Mouse (Mus musculus) cerebellum, adult 2 months (tissue): ENCODE measurements around the gene Slc2a9. TPM values are rescaled to one million over a fixed set of nuclear protein-coding genes. Genes with fewer than 3 reads are reported as not detected.

Experiments used
- DNase-seq, 2 experiments: peaks; one replicate each; pipeline ENCODE4 v3.0.0; 2021
- H3K27ac ChIP-seq: fragments of 200-500 bp; 2 replicates; pipeline ENCODE4 v1.5.1; 2012; ENCODE audit warnings: low read length, control low read depth, inconsistent platforms; ENCODE audit not compliant: insufficient read depth
- H3K27me3 ChIP-seq: fragments of 200-500 bp; 2 replicates; pipeline ENCODE4 v1.6.1; 2012; ENCODE audit warnings: inconsistent platforms, mild to moderate bottlenecking, low read length, moderate library complexity; ENCODE audit not compliant: control insufficient read depth, insufficient read depth
- H3K4me1 ChIP-seq: fragments of 200-500 bp; 2 replicates; pipeline ENCODE4 v1.6.1; 2011; ENCODE audit warnings: low read length; ENCODE audit not compliant: control insufficient read depth, insufficient read depth
- H3K4me3 ChIP-seq: fragments of 200-500 bp; replicated peaks from 2 replicates; pipeline ENCODE3; 2011; ENCODE audit warnings: mild to moderate bottlenecking, low read depth, low read length, control low read depth; ENCODE audit not compliant: insufficient read depth
- CTCF ChIP-seq: fragments of 200-500 bp; IDR thresholded peaks from 2 replicates; pipeline ENCODE4 v1.5.1; 2011; ENCODE audit warnings: low read depth, mild to moderate bottlenecking, control low read depth, low read length, moderate library complexity, borderline replicate concordance; ENCODE audit not compliant: insufficient read depth
- POLR2A ChIP-seq: fragments of 200-500 bp; IDR thresholded peaks from 2 replicates; pipeline ENCODE4 v1.6.1; 2011; ENCODE audit warnings: low read length, control low read depth, borderline replicate concordance; ENCODE audit not compliant: insufficient read depth
- WGBS: fragments of 180-500 bp; shearing (Covaris S2); methylation state at CpG from one replicate; pipeline ENCODE4 v1.1.7; 2018; 5-methylcytosine and 5-hydroxymethylcytosine counted together
- polyA plus RNA-seq: library from polyadenylated mRNA; depleted of rRNA; stranded (reverse); fragments of >200 nt; gene quantifications from 2 replicates; pipeline ENCODE4 v1.2.3, GENCODE M21; 2012

The Slc2a9 gene
- polyA plus RNA-seq, 1 experiment = 1.6 TPM

DNA sequence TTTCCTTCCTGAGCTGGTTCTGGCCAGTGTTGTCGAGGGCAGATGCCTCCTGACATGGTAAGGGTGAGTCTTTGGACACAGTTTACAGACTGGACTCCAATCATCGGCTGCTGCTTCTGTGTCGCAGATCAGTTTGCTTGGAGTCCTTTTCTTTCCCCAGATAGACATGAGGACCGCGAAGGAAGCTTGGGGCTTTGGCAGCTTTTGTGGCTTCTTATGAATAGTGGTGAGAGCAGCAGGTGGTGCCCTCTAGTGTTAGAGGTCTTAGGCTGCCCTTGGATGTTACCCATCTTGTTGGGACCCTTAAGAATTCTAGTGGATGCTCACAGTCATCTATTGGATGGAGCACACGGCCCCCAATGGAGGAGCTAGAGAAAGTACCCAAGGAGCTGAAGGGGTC lies 13.3 kb upstream of the Slc2a9 start:
- TF ChIP-seq POLR2A (no peak), CTCF (peak; percentile 46; the same call in 1 of the 2 replicates)
- H3K27me3 ChIP-seq = no peaks in the 10 kb centered on the region
- peaks cover 3% of the 10 kb centered on the region; the same call in 1 of the 2 replicates for H3K4me1 ChIP-seq
- no peak overlapping the region for H3K4me3 ChIP-seq
- WGBS = 24% methylated on average over 6 of the region's 6 CpGs
- peak in 1 of 2 experiments; percentile 33 for DNase-seq
- H3K27ac ChIP-seq = no peak overlapping the region

GRCm38 (mm10) chr5:38512991-38513390 lies 10.0 kb upstream of the Slc2a9 start:
- Histone ChIP-seq H3K4me1 (peaks cover 3% of the 10 kb centered on the region; the same call in 1 of the 2 replicates), H3K27me3 (no peaks in the 10 kb centered on the region), H3K27ac (no peak overlapping the region), H3K4me3 (no peak overlapping the region)
- no peak for TF ChIP-seq CTCF
- no peak for TF ChIP-seq POLR2A
- 8% methylated on average over 2 of the region's 2 CpGs for WGBS
- DNase-seq = no peak

GRCm38 (mm10) chr5:38509568-38509967 lies 6.6 kb upstream of the Slc2a9 start:
- Histone ChIP-seq H3K4me3 (no peak overlapping the region), H3K27ac (no peak overlapping the region), H3K27me3 (no peaks in the 10 kb centered on the region), H3K4me1 (no peaks in the 10 kb centered on the region)
- 65% methylated on average over 4 of the region's 4 CpGs for WGBS
- TF ChIP-seq CTCF (no peak), POLR2A (no peak)
- no peak for DNase-seq

DNA sequence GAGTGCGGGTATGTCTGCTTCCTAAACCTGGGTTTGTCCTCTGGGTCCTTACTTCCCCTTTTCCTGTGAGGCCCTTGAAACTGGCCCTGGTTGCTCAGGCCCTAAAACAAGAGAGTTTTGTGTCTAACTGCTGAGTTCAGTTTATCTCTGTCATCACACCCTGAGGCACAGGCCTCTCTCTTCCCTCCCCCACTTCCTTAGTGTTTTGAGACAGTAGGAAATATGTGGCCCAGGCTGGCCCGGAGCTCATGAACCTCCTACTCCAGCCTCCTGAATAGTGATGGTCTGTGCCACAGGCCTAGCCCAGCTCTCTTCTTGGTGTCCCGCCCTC lies 2.5 kb upstream of the Slc2a9 start:
- Histone ChIP-seq H3K4me3 (no peak overlapping the region), H3K4me1 (no peaks in the 10 kb centered on the region), H3K27me3 (no peaks in the 10 kb centered on the region), H3K27ac (no peak overlapping the region)
- no peak for TF ChIP-seq POLR2A
- no peak for TF ChIP-seq CTCF
- 89% methylated on average over 3 of the region's 3 CpGs for WGBS
- DNase-seq = no peak

GRCm38 (mm10) chr5:38504747-38505434 lies 1.9 kb upstream of the Slc2a9 start:
- no peak for TF ChIP-seq CTCF
- TF ChIP-seq POLR2A = no peak
- no peaks in the 10 kb centered on the region for H3K4me1 ChIP-seq
- DNase-seq = no peak
- WGBS = 69% methylated on average over 6 of the region's 6 CpGs
- H3K4me3 ChIP-seq = no peak overlapping the region
- no peak overlapping the region for H3K27ac ChIP-seq
- H3K27me3 ChIP-seq = no peaks in the 10 kb centered on the region

DNA sequence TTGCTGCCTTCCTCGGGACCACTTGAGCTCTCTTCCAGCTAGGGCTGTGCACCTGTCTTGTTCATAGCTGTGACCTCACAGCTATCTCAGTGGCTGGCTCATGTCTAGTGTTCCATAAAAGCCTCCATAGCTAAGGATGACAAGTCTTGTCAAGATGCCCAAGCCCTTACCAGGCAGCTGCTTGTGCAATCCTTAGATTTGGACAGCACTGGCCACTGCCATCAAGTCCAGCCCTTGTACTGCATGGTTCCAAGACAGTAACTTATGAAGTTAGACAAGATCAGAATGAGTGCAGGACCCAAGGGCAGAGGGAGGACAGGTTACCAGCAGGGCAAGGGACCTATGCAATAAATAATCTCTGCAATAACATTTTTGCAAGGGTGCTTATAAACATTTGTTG lies 1.2 kb upstream of the Slc2a9 start:
- TF ChIP-seq POLR2A (no peak), CTCF (no peak)
- 33% methylated on average over 1 of the region's 1 CpGs for WGBS

DNA sequence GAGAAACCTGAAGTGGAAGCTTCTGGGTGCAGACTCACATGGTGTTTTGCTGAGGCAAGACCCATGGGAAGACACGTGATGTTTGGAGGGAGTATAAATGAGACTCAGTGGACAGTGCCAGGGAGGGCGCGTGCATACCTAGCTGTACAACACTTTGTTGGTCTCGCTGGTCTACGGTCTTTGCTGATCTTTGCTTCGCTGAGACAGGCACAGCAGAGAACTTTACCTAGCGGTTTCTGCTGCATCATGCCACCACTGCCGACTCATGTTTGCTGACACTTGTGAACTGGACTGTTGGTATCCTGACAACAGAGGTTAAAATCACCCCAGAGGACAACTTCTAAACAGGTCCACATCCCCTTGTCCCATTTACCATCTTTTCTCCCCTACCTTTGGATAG lies 2.9 kb downstream of the Slc2a9 start:
- TF ChIP-seq CTCF (no peak), POLR2A (no peak)
- no peaks in the 10 kb centered on the region for H3K4me1 ChIP-seq
- H3K27ac ChIP-seq = no peak overlapping the region
- WGBS = 91% methylated on average over 8 of the region's 8 CpGs
- no peaks in the 10 kb centered on the region for H3K27me3 ChIP-seq
- no peak for DNase-seq
- H3K4me3 ChIP-seq = no peak overlapping the region

More for the DNA sequence above, 1.2 kb upstream of the Slc2a9 start:
- Histone ChIP-seq H3K27ac (no peak overlapping the region), H3K4me3 (no peak overlapping the region), H3K27me3 (no peaks in the 10 kb centered on the region), H3K4me1 (no peaks in the 10 kb centered on the region)
- no peak for DNase-seq

DNA sequence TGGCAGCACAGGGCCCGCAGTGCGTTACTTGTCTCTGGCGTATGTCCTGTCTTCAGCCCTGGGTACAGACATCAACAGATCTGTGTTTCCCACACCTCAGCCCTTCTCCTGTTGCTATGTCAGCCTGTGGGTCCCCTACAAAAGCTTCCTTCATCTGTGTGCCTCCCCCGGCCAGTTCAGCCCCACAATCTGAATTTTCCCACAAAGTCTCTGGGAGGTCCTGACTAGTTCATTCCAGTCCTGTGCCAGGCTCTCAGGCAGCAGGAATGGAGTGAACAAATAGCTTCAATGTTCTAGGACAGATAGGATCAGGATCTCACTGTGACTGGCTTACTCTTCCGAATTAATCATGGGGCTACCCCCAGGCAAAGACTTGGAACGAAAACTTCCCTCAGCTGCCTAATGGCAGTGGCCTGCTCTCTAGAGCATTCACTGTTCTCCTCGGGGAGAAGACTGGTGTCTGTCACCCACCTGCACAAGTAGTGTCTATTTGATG lies 3.6 kb downstream of the Slc2a9 start:
- H3K4me1 ChIP-seq = no peaks in the 10 kb centered on the region
- TF ChIP-seq CTCF = no peak
- no peak for TF ChIP-seq POLR2A
- 49% methylated on average over 7 of the region's 7 CpGs for WGBS
- H3K27ac ChIP-seq = no peak overlapping the region
- no peak overlapping the region for H3K4me3 ChIP-seq
- no peak for DNase-seq
- H3K27me3 ChIP-seq = no peaks in the 10 kb centered on the region

GRCm38 (mm10) chr5:38498479-38498878 lies 4.5 kb downstream of the Slc2a9 start:
- Histone ChIP-seq H3K27me3 (no peaks in the 10 kb centered on the region), H3K4me1 (no peaks in the 10 kb centered on the region), H3K27ac (no peak overlapping the region), H3K4me3 (no peak overlapping the region)
- TF ChIP-seq CTCF = no peak
- TF ChIP-seq POLR2A = no peak
- 61% methylated on average over 5 of the region's 5 CpGs for WGBS
- no peak for DNase-seq
